Mouse (Mus musculus) cerebellum, adult 2 months (tissue): Measurements from ENCODE around the gene Phactr3.

Source experiments
- CTCF ChIP-seq: fragments of 200-500 bp; IDR thresholded peaks from 2 replicates; pipeline ENCODE4 v1.5.1; 2011; ENCODE audit warnings: low read depth, mild to moderate bottlenecking, control low read depth, low read length, moderate library complexity, borderline replicate concordance; ENCODE audit not compliant: insufficient read depth
- POLR2A ChIP-seq: fragments of 200-500 bp; IDR thresholded peaks from 2 replicates; pipeline ENCODE4 v1.6.1; 2011; ENCODE audit warnings: low read length, control low read depth, borderline replicate concordance; ENCODE audit not compliant: insufficient read depth

DNA sequence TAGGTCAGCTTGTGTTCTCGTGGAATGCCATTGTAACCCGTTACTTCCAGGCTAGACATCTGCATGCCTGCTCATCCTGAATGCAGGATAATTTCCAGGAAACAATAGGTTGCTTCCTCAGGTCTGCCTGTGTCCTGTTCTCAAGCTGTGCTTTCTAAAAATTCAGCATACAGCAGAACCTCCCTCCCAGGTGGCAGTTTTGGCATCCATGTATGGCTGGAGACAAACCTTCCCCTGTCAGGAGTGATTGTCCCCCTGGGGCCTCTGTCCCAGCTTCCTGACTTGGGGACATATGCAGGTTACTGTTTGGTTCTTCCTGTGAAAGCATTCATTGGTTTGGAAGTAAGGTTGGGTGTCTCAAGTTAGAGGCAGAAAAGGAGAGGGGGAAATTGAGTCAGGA is 74.7 kb downstream of the Phactr3 start:
- no peak for TF ChIP-seq CTCF
- no peak for TF ChIP-seq POLR2A
